Mouse (Mus musculus) kidney, postnatal 14 days (tissue): ENCODE measurements around the gene Tmem45b.
"Not testable (repeated sequence)": the region's sequence is repeated elsewhere in the genome, so short reads cannot be mapped to it uniquely, and the experiment has no call there.

Experiments used
- DNase-seq: peaks from one replicate; pipeline ENCODE4 v3.0.0; 2022; ENCODE audit warnings: mixed read lengths

The Tmem45b gene

DNA sequence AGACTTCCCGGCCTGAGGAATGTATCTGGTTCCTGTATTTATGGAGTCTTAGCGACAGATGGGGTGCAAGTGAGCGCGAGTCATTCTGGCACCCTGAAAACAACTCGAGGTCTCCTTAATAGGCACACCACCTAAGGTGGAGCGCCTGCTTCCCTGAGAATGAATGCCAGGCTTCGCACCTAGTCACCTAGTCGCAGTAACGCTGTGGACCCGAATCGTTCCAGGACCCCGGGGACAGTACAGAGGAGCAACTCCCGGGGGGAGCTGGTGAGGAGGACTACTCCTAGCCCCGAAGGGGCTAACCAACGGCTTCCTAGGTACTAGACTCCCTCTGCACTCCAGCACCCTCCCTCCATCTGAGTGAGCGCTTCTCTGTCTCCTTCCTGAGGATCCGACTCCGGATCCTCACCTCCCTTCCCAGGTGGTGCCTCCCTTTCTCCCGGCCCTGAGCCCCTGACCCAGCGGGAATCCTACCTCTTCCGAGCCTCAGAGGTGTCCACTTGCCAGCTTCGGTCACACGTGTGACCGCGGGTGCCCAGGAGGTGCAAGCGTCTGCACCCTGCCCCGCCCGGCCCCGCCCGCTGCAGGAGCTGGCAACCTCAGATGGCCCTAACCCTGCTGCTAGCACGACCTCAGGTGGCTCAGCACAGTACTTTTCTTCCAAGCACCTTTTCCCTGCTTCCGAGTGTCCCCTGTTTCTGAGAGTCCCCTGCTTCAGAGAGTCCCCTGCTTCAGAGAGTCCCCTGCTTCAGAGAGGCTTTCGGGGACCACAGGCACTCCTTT lies at the start of gene Tmem45b:
TSS of gene Tmem45b (minus strand) at position 771 of the 783 bp plus-strand sequence.
- DNase-seq = peak; percentile 39

DNA sequence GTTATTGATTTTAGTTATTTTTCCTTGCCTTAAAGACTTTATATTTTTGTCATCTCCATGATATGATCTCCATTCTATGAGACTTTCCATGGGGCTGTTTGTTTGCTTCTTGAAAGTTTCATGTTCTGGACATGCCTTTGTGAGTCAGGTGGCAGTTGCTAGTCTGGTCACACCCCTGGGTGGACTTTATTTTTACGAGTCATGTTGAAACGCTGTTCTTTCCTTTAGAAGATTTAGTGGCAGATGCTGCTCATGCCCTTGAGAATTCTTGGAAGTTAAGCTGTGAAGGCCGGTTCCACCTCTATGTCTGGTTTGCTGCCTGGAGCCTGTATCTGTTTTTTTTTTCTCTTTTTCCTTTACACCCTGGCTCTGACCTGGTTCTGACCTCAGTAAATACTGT lies 43.9 kb upstream of the Tmem45b start:
- no peak for DNase-seq

DNA sequence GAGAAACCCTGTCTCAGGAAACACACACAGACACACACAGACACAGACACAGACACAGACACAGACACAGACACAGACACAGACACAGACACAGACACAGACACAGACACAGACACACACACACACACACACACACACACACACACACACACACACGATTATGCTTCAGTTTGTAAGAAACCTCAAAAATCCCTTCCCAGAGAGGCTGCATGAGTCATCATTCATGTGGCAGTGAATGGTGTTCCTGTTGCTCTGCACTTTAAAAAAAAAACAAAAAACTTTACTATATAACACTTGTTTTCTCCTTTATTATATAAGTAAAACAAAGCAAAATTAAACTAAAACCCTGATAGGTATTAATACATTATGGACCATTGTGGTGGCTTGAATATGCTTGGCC lies 37.0 kb upstream of the Tmem45b start:
- not testable (repeated sequence) for DNase-seq

DNA sequence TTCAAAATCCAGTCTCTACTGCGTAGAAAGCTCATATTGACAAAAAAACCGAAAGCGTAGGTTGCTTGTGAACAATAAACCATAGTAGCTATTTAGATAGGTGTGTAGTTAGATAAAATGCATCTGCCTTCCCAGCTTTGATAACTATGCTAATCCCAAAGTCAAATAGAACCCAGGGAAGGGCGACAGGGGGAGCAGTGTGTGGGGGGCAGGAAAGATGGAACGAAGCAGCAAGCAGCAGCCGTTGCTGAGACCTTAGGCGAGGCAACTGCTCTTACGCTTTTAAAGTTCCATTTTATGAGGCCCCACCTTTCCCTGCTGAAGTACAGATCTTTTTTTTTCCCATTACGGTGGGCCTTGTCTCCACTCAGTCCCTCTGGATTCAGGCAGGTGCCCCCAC lies 1.1 kb downstream of the Tmem45b start:
- DNase-seq = no peak

DNA sequence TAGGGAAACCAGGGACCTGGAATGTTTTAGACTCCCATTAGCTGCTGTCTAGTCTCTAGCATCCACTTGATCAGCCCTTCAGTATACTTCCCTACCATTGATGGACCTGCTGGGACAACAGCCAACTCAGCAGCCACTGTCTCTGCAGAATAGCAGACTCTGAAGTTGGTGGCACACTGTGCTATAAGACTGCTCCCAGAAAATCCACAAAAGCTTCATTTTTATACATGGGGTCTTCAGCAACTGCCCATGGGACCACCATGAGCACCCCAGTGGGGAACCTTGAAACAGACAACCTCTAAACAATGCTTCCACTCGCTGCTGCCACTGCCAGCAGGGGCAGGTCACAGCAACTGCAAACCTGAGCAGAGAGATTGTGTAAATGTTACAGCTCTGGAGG lies 9.9 kb downstream of the Tmem45b start:
- no peak for DNase-seq

DNA sequence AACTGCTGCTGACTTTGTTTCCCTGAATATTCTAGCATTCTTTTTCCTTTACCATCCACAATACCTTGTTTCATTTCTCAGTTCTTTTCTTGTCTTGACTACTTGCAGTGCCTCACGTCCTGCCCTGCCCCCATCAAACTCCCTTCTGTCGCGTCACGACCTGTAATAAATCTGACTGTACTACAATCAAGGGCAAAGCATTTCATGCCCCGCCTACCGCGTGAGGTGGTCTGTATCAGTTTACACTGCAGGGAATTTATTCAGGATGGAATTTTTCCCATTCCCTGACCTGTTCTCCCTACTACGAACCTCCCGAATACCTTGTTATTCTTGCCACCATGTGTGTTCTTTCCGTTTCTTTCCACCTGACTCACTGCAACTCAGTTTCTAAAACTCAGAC lies 12.1 kb downstream of the Tmem45b start:
- DNase-seq = no peak

DNA sequence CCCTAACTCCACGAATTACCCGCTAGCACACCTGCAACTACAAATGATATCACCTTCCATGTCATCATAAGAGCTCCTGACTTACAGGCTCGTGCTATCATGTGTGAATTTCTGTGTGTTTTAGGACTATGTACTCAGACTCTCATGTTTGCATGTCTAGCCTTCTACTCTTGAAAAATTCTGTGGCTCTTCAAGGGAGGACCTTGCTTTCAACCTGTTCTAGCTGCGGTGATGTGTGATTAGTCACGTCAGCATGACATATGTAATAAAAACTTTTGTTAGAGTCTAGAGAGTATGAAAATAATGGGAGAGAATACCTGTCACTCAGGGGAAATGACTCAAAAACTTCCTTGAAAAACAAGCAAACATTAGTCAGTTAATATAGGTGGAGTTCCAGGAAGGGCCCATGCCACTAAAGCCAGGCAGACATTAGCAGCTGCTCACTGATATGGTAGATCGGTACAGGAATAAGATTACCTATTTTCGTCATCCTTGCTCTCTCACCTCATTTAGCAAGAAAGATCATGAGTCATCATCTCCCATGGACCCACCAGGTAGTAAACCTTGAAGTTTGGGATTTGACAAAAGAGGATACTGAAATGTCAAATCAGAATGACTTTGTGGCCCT lies 15.0 kb downstream of the Tmem45b start:
- DNase-seq = no peak

DNA sequence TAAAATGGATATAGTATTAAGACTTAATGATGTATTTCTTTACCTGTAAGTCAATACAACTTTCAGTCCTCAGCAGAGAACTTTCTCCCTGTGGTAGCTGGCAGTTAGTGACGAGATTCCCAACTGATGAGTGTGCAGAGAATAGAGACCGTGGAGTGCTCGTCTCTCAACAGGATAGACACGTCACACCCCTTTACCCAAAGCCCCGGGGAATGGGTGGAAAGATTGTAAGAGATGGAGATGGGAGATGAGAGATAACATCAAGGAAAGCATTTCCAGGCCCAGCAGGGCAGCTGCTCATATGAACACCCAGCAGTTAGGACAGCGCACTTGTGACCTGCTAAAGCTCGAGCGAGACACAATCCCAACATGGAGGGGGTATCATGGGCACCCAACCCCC lies 20.0 kb downstream of the Tmem45b start:
- DNase-seq = no peak

DNA sequence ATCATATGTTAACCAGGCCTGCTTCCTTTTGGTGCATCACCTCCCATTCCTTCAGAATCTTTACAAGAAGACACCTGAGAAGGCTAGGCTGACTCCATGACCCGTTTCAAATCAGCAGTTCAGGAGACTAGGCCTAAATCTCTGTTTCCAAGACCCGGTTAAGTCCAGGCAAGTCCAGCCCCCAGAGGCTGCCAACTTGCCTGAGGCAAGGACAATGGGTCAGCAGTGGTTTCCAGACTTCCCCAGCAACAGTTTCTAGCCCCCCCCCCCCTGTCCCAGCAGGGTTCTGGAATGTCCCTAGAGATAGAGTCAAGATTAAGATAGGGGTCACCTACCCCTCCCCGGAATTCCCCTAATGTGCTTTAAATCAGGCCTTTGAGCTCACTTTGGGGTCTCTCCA lies 22.8 kb downstream of the Tmem45b start:
- no peak for DNase-seq

DNA sequence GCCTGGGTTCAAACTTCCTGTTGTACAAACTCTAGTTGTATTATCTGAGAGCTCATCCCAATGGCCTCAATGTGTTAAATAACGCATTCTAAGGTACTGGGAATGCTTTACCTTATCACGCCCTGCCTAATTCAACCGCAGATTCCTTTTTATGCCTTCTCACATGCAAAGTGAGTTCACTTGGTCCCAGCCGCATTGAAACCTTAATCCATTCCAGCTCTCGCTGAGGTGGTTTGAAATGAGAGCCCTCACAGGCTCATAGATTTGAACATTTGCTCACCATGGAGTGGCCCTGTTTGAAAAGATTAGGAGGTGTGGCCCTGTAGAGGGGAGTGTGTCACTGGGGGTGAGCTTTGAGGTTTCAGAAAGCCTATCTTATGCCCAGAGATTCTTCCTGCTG lies 23.9 kb downstream of the Tmem45b start:
- no peak for DNase-seq

DNA sequence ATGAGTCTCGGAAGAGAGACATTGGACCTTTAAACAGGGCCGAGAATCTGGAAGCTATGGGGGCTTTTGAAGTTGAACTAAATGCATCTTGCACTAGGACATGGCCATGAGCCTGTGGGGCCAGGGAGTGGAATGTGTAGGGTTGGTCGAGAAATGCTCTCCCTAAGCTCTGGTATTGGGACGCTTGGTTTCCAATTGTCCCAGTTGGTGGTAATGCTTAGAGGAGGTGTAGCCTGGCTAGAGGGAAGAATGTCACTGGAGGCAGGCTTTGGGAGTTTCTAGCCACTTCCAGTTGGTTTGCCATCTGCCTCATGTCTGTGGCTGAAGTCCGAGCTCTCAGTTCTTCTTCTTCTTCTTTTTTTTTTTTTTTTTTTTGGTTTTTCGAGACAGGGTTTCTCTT lies 24.9 kb downstream of the Tmem45b start:
- DNase-seq = no peak

DNA sequence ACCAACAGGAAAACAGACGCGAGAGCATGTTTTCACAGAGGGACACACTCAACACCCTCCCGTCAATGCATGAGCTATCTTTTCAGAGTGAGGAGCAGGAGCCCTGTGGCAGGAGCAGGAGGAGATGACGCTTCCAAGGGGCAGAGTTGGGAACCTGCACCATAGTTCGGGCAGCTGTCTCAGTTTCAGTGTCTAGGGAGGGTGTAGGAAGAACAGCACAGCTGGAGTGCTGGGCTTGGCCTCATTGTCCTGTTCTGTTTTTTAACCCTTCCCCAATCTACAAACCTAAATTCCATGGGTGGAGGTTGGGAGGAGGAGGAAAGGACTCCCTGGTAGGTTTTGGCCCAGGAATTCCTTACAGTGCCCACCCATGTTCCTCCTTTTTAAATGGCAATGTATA lies 25.4 kb downstream of the Tmem45b start:
- no peak for DNase-seq

DNA sequence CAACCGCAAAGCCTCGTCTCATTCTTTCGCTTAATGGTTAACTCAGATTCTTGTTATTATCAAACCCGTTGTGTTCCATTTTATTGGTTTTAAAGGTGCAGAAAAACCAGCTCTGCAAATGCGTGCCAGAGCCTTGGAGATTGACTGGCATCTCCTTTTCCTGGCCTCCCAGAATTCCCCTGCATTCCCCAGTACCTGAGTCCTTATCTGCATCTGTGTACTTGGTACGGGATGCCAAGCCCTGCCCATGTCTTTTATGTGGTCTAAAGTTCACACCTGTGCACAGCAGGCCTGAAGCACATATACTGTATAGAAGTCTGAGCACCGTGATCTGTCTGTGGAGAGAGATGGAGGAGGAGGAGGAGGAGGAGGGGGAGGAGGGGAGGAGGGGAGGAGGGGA lies 26.4 kb downstream of the Tmem45b start:
- DNase-seq = peak; percentile 55

DNA sequence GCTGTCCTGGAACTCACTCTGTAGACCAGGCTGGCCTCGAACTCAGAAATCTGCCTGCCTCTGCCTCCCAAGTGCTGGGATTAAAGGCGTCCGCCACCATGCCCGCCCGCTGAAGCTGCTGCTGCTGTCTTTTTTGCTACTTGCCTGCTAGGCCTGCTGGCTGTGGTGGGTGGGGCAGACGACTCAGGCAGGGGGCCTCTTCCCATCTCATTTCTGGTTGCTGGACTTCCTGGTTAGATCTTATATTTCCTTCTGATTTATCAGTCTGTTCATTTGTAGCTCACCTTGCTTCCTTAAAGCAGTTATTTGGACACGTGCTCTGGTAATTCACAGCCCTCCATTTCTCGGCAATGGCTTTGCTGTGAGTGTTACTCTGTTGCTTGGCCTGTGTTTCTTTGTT lies 28.8 kb downstream of the Tmem45b start:
- no peak for DNase-seq

DNA sequence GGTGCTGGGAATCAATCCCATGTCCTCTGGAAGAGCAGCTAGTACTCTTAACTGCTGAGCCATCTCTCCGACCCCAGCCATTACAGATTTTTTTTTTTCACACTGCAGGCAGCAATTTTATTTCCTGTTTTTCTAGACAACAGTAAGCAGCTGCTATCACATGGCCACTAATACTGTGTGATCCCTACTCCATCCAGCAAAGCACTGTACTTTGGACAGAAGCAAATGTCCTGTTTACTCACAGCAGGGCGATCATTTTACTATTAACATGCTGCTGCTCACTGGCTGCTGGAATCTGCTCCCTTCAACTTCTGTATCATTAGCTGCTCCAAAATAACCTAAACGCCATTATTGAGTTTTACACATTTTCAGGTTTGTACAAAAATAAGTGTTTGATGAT lies 30.8 kb downstream of the Tmem45b start:
- DNase-seq = no peak

DNA sequence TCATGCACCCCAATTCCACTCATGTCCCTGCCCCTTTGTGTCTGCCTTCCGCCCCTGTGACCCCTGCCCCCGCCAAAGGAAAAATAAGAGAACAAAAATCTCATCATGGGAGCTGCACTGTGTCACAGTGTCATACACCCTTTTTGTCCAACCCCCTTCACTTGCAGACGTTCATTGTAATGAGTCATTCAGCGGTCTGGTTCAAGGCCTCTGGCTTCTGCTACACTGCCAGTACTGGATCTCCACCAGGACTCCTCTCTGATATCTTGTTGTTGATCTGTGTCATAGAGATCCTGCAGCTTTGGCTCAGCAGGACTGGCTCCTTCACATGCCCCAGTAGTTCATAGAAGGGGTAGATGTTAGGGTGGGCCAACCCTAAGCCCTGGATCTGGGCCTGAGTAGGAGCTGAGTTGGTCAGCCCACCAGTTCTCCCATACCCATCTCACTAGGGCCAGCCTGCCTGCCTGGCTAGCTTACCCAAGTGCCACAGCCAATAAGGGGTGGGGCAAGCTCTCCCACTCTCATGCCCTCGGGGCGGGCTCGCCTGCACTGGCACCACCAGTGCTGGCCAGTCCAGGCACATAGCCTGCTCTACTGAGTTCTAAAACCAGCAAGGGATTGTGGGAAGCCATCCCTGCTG lies 31.8 kb downstream of the Tmem45b start:
- DNase-seq = no peak

DNA sequence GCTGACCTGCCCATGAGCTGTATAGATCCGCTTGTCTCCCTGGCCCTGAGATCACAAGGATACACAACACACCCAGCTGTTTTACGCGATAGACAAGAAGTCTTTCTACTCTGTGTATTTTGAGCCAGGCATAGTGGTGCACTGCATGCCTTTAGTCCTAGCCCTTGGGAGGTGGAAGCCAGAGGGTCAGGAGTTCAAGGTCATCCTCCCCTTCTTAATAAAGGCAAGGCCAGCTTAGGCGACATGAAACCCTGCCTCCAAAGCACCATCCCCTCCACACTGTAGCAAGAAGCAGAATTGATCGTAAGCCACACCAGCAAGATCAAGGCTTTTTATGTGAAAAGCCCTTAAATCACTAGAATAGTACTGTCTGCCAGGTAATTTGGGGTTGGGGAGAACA lies 32.5 kb downstream of the Tmem45b start:
- no peak for DNase-seq

DNA sequence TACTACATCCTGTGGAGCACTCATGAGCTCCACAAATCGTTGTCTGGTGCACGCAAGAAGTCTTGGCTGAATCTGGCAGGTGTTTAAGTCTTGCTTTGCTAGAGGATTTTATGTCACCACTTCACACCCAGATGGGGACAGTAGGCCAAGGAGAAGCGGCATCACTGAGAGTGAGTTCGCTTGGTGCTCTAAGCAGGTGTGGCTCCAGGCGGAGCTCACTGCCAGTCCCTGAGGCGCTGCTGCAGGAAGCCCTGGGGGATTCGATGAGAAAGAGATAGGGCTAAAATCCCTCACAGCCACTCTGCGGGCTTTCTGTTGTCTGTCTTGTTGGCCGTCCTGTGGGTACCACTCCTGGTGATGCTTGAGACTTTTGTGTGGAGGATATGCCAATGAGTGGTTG lies 34.3 kb downstream of the Tmem45b start:
- DNase-seq = no peak

DNA sequence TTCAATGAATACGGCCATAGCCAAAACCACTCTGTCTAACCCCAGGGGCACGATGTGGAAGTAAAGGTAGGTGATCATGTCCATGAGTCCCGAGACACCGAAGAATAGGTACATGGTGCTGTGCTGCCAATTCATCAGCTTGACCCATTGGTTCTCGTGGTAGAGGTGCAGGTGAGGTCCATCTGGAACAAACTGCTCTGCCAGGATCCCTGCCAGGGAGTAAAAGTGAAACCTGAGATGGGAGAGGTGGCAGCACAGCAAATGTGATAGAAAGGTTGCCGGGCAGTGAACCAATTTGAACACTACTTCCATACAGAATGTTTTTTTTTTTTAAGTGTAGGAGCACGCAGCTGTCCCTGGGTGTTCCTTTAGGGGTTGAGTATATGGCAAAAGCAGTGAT lies 35.3 kb downstream of the Tmem45b start:
- DNase-seq = no peak

DNA sequence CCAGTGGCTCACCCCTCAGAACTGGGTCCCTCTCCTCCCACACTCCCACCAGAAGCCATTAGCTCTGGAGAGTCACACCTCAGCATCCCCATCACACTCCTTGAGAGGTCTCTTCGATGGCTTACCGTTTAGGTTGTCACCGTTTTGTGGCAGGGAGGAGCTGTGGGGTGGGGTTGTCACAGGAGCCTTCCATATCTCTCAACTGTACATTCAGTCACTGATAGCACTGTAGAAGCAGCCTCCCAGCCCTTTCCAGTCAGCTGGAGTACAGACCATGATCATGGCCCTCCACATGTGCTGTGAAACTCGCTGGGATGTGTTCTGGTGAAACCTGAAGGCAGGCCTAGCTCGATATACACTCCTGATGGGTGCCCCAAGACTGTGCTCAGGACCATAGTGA lies 42.1 kb downstream of the Tmem45b start:
- DNase-seq = no peak

DNA sequence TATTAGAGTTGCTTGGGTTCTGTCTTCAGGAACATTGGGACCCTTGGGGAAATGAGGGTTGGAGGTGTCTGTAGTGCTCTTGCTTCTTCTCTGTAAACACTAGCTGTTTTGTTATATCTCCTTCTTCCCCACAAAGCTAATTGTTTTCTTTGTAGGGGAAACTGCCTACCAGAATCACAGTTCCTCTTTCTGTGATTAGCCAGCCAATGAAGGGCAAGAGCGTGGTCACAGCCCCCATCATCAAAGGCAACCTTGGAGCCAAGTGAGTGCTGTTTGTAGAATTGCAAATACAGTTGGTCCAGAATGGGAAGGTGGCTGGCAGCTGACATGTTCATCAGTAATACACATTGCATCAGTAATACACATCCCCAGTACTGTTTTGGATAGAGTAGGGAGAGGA lies 45.4 kb downstream of the Tmem45b start:
- no peak for DNase-seq

DNA sequence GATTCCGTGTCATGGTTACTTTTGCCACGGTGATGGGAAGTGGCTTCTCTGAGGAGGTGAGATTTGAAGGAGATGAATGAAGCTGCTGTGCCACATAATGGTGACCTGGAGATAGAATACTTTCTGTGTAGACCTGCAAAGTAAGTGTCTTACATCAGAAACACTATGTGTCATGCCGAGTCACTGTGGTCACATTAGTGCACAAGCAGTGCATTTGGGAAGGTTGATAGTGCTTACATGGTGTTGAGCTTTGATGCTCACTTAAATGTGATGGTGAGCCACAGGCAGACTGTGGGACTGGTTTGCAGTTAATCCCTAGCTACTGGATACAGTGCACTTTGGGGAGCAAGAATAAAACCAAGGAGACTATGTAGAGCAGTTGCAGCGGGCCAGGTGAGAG lies 52.1 kb downstream of the Tmem45b start:
- no peak for DNase-seq

DNA sequence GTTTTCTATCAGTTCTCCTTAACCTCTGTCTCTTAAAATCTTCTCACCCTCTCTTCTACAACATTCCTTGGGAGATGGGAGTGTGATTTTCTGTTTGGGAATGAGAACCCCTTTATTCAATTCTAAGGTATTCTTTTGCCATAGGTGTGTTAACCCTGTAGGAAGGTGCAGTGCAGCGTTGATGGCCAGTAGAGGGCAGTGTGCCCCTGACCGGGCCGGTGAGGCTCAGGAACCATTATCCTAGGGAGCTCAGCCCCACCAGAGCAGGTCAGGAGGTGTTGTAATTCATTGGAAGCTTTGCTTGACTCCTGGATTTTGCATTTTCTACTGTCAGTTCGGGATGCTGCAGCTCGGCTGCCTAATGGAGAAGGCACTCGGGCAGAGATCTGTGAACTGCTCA lies 59.0 kb downstream of the Tmem45b start:
- peak; percentile 48 for DNase-seq

DNA sequence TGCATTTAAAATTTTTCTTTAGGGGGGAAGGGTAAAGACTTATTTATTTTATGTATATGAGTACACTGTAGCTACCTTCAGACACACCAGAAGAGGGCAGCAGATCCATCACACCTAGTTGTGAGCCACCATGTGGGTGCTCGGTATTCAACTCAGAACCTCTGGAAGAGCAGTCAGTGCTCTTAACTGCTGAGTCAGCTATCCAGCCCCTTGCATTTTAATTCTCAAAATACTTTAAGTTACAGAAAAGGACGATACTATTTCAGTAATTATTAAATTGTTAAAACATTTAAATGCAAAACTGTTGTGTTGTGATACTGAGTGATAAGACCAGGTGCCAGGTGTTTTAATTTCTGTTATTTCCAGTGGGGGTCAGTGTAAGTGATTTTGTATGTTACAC lies 60.0 kb downstream of the Tmem45b start:
- DNase-seq = no peak
